Mouse (Mus musculus) neural tube, embryonic 12.5 days (tissue): ENCODE measurements at regions not wholly inside any gene's neighbourhood (a gene's known extent, or its start where the extent isn't known, plus 50 kb on each side); places are given as distances from the start of the nearest gene placed in this dataset.

ENCODE experiments used
- ATAC-seq: fragments of 200-750 bp; cut with Nextera tagmentation; 2 replicates; pipeline ENCODE4 v1.8.0; 2017; ENCODE audit warnings: low read depth, mild to moderate bottlenecking, moderate TSS enrichment, moderate library complexity; ENCODE audit not compliant: low FRiP score
- H3K27ac ChIP-seq: fragments of 300-500 bp; sonication (generic); 2 replicates; pipeline ENCODE4 v1.5.1; 2016
- H3K27me3 ChIP-seq: fragments of 300-500 bp; sonication (generic); replicated peaks from 2 replicates; pipeline ENCODE4 v1.6.1; 2016; ENCODE audit warnings: mild to moderate bottlenecking
- H3K36me3 ChIP-seq: fragments of 300-500 bp; sonication (generic); 2 replicates; pipeline ENCODE4 v1.6.1; 2016; ENCODE audit warnings: mild to moderate bottlenecking
- H3K4me1 ChIP-seq: fragments of 300-500 bp; sonication (generic); 2 replicates; pipeline ENCODE4 v1.6.1; 2016
- H3K4me2 ChIP-seq: fragments of 300-500 bp; sonication (generic); replicated peaks from 2 replicates; pipeline ENCODE4 v1.6.1; 2016; ENCODE audit warnings: mild to moderate bottlenecking
- H3K4me3 ChIP-seq: fragments of 300-500 bp; sonication (generic); 2 replicates; pipeline ENCODE4 v1.5.1; 2016
- H3K9ac ChIP-seq: fragments of 300-500 bp; sonication (generic); 2 replicates; pipeline ENCODE4 v1.6.1; 2016; ENCODE audit warnings: mild to moderate bottlenecking
- H3K9me3 ChIP-seq: fragments of 300-500 bp; sonication (generic); 2 replicates; pipeline ENCODE4 v1.6.1; 2016; ENCODE audit warnings: mild to moderate bottlenecking
- WGBS: fragments of 180-500 bp; shearing (Covaris S2); methylation state at CpG from one replicate; pipeline ENCODE4 v1.1.7; 2016; 5-methylcytosine and 5-hydroxymethylcytosine counted together

GRCm38 (mm10) chr4:35417866-35418265, 191.9 kb upstream of the C9orf72 start:
- no peak overlapping the region for H3K27ac ChIP-seq
- ATAC-seq = 0 out of 2 replicates have a peak, but pooled peaks have one; percentile 41
- no peaks in the 10 kb centered on the region for H3K27me3 ChIP-seq
- no peaks in the 10 kb centered on the region for H3K4me1 ChIP-seq
- no peak overlapping the region for H3K4me3 ChIP-seq
- WGBS = 65% methylated on average over 3 of the region's 3 CpGs
- no peaks in the 10 kb centered on the region for H3K9me3 ChIP-seq
- no peaks in the 10 kb centered on the region for H3K36me3 ChIP-seq
- no peak overlapping the region for H3K9ac ChIP-seq
- no peak overlapping the region for H3K4me2 ChIP-seq

GRCm38 (mm10) chr4:35413488-35413887, 187.5 kb upstream of the C9orf72 start:
- no peak overlapping the region for H3K9ac ChIP-seq
- no peaks in the 10 kb centered on the region for H3K27me3 ChIP-seq
- ATAC-seq = no peak
- H3K4me2 ChIP-seq = no peak overlapping the region
- no peaks in the 10 kb centered on the region for H3K4me1 ChIP-seq
- H3K27ac ChIP-seq = no peak overlapping the region
- no peaks in the 10 kb centered on the region for H3K9me3 ChIP-seq
- H3K36me3 ChIP-seq = no peaks in the 10 kb centered on the region
- WGBS = 38% methylated on average over 3 of the region's 3 CpGs
- no peak overlapping the region for H3K4me3 ChIP-seq

GRCm38 (mm10) chr4:35405301-35406006, 179.5 kb upstream of the C9orf72 start:
- ATAC-seq = peak; percentile 51
- no peak overlapping the region for H3K9ac ChIP-seq
- H3K9me3 ChIP-seq = no peaks in the 10 kb centered on the region
- H3K27me3 ChIP-seq = no peaks in the 10 kb centered on the region
- no peak overlapping the region for H3K4me3 ChIP-seq
- no peaks in the 10 kb centered on the region for H3K36me3 ChIP-seq
- no peak overlapping the region for H3K27ac ChIP-seq
- WGBS = 38% methylated on average over 7 of the region's 7 CpGs
- no peak overlapping the region for H3K4me2 ChIP-seq
- 0 out of 2 replicates have a peak, but pooled peaks cover 2% of the 10 kb centered on the region for H3K4me1 ChIP-seq

GRCm38 (mm10) chr4:35404068-35404467, 178.1 kb upstream of the C9orf72 start:
- Histone ChIP-seq H3K4me1 (0 out of 2 replicates have a peak, but pooled peaks cover 2% of the 10 kb centered on the region), H3K36me3 (no peaks in the 10 kb centered on the region), H3K9ac (no peak overlapping the region), H3K4me3 (no peak overlapping the region), H3K4me2 (no peak overlapping the region), H3K27ac (no peak overlapping the region), H3K27me3 (no peaks in the 10 kb centered on the region), H3K9me3 (no peaks in the 10 kb centered on the region)
- ATAC-seq = no peak
- WGBS = 82% methylated on average over 2 of the region's 2 CpGs

GRCm38 (mm10) chr4:35403594-35403993, 177.6 kb upstream of the C9orf72 start:
- no peak for ATAC-seq

GRCm38 (mm10) chr4:35402376-35403133, 176.6 kb upstream of the C9orf72 start:
- H3K4me2 ChIP-seq = no peak overlapping the region
- H3K9ac ChIP-seq = no peak overlapping the region
- H3K4me3 ChIP-seq = no peak overlapping the region
- ATAC-seq = no peak
- WGBS = 59% methylated on average over 9 of the region's 9 CpGs
- H3K4me1 ChIP-seq = 0 out of 2 replicates have a peak, but pooled peaks cover 2% of the 10 kb centered on the region
- H3K27me3 ChIP-seq = no peaks in the 10 kb centered on the region
- H3K36me3 ChIP-seq = no peaks in the 10 kb centered on the region
- no peaks in the 10 kb centered on the region for H3K9me3 ChIP-seq
- H3K27ac ChIP-seq = no peak overlapping the region

More at GRCm38 (mm10) chr4:35403594-35403993, 177.6 kb upstream of the C9orf72 start:
- no peak overlapping the region for H3K27ac ChIP-seq
- no peaks in the 10 kb centered on the region for H3K27me3 ChIP-seq
- 85% methylated on average over 6 of the region's 6 CpGs for WGBS
- no peak overlapping the region for H3K4me2 ChIP-seq
- 0 out of 2 replicates have a peak, but pooled peaks cover 2% of the 10 kb centered on the region for H3K4me1 ChIP-seq
- no peaks in the 10 kb centered on the region for H3K36me3 ChIP-seq
- H3K9me3 ChIP-seq = no peaks in the 10 kb centered on the region
- no peak overlapping the region for H3K9ac ChIP-seq
- no peak overlapping the region for H3K4me3 ChIP-seq

GRCm38 (mm10) chr4:35401783-35402182, 175.8 kb upstream of the C9orf72 start:
- no peaks in the 10 kb centered on the region for H3K36me3 ChIP-seq
- H3K4me1 ChIP-seq = 0 out of 2 replicates have a peak, but pooled peaks cover 2% of the 10 kb centered on the region
- no peaks in the 10 kb centered on the region for H3K27me3 ChIP-seq
- no peak overlapping the region for H3K9ac ChIP-seq
- no peak overlapping the region for H3K4me3 ChIP-seq
- no peak overlapping the region for H3K27ac ChIP-seq
- no peaks in the 10 kb centered on the region for H3K9me3 ChIP-seq
- WGBS = 78% methylated on average over 4 of the region's 4 CpGs
- no peak for ATAC-seq
- H3K4me2 ChIP-seq = no peak overlapping the region

- 85% methylated on average over 6 of the region's 6 CpGs for WGBS
- Histone ChIP-seq H3K36me3 (no peaks in the 10 kb centered on the region), H3K9me3 (no peaks in the 10 kb centered on the region), H3K9ac (no peak overlapping the region), H3K27me3 (no peaks in the 10 kb centered on the region), H3K4me3 (no peak overlapping the region), H3K4me2 (no peak overlapping the region), H3K27ac (no peak overlapping the region), H3K4me1 (no peaks in the 10 kb centered on the region)
- ATAC-seq = no peak
Observed at GRCm38 (mm10) chr4:35400511-35400910, 174.5 kb upstream of the C9orf72 start.

GRCm38 (mm10) chr4:35395583-35395877, 169.6 kb upstream of the C9orf72 start:
- no peak for ATAC-seq
- Histone ChIP-seq H3K4me1 (no peaks in the 10 kb centered on the region), H3K27me3 (no peaks in the 10 kb centered on the region), H3K9me3 (no peaks in the 10 kb centered on the region), H3K4me2 (no peak overlapping the region), H3K9ac (no peak overlapping the region), H3K36me3 (no peaks in the 10 kb centered on the region), H3K4me3 (no peak overlapping the region), H3K27ac (no peak overlapping the region)
- 71% methylated on average over 5 of the region's 5 CpGs for WGBS

GRCm38 (mm10) chr4:35394821-35395582, 169.0 kb upstream of the C9orf72 start:
- 58% methylated on average over 16 of the region's 16 CpGs for WGBS
- no peak overlapping the region for H3K9ac ChIP-seq

GRCm38 (mm10) chr4:35375791-35376190, 149.8 kb upstream of the C9orf72 start:
- Histone ChIP-seq H3K9ac (no peak overlapping the region), H3K4me3 (no peak overlapping the region), H3K36me3 (no peaks in the 10 kb centered on the region), H3K9me3 (peaks cover 5% of the 10 kb centered on the region; the same call in 1 of the 2 replicates), H3K27me3 (no peaks in the 10 kb centered on the region), H3K27ac (no peak overlapping the region), H3K4me1 (no peaks in the 10 kb centered on the region), H3K4me2 (no peak overlapping the region)
- WGBS = 63% methylated on average over 4 of the region's 4 CpGs
- ATAC-seq = 0 out of 2 replicates have a peak, but pooled peaks have one; percentile 36

More at GRCm38 (mm10) chr4:35394821-35395582, 169.0 kb upstream of the C9orf72 start:
- Histone ChIP-seq H3K4me1 (no peaks in the 10 kb centered on the region), H3K27me3 (no peaks in the 10 kb centered on the region), H3K4me2 (no peak overlapping the region), H3K4me3 (no peak overlapping the region), H3K36me3 (no peaks in the 10 kb centered on the region), H3K27ac (no peak overlapping the region), H3K9me3 (no peaks in the 10 kb centered on the region)
- ATAC-seq = peak; percentile 54
